Mouse (Mus musculus) embryonic facial prominence, embryonic 11.5 days (tissue): ENCODE data around the gene Mpnd. TPM values are rescaled to one million over a fixed set of nuclear protein-coding genes. Genes with fewer than 3 reads are reported as not detected.
A peak's percentile ranks its signal among the peaks of the same experiment; 100 is the strongest.

Source experiments
- ATAC-seq: fragments of 200-750 bp; cut with Nextera tagmentation; replicated peaks from 2 replicates; pipeline ENCODE4 v1.8.0; 2017; ENCODE audit warnings: low read depth; ENCODE audit not compliant: insufficient number of reproducible peaks, low FRiP score, low TSS enrichment
- DNase-seq: peaks from one replicate; pipeline ENCODE4 v3.0.0-alpha.2; 2015; ENCODE audit warnings: low spot score
- H3K27ac ChIP-seq: fragments of 300-500 bp; sonication (generic); replicated peaks from 2 replicates; pipeline ENCODE4 v1.5.1; 2014; ENCODE audit warnings: mild to moderate bottlenecking, low read depth, low read length, control low read depth
- H3K27me3 ChIP-seq: fragments of 300-500 bp; sonication (generic); 2 replicates; pipeline ENCODE4 v1.6.1; 2014; ENCODE audit warnings: mild to moderate bottlenecking, low read length, moderate library complexity, mixed read lengths; ENCODE audit not compliant: control insufficient read depth, insufficient read depth
- H3K36me3 ChIP-seq: fragments of 300-500 bp; sonication (generic); replicated peaks from 2 replicates; pipeline ENCODE4 v1.6.1; 2014; ENCODE audit warnings: low read depth, mild to moderate bottlenecking, low read length, moderate library complexity, mixed read lengths; ENCODE audit not compliant: control insufficient read depth, insufficient read depth
- H3K4me1 ChIP-seq: fragments of 300-500 bp; sonication (generic); 2 replicates; pipeline ENCODE4 v1.6.1; 2014; ENCODE audit warnings: low read length, mixed read lengths; ENCODE audit not compliant: control insufficient read depth, insufficient read depth
- H3K4me2 ChIP-seq: fragments of 300-500 bp; sonication (generic); 2 replicates; pipeline ENCODE4 v1.6.1; 2014; ENCODE audit warnings: low read depth, mild to moderate bottlenecking, control low read depth, low read length, moderate library complexity
- H3K4me3 ChIP-seq: fragments of 300-500 bp; sonication (generic); 2 replicates; pipeline ENCODE4 v1.5.1; 2014; ENCODE audit warnings: low read depth, low read length, control low read depth
- H3K9ac ChIP-seq: fragments of 300-500 bp; sonication (generic); replicated peaks from 2 replicates; pipeline ENCODE4 v1.6.1; 2014; ENCODE audit warnings: mild to moderate bottlenecking, control low read depth, low read length
- H3K9me3 ChIP-seq: fragments of 300-500 bp; sonication (generic); replicated peaks from 2 replicates; pipeline ENCODE4 v1.6.1; 2016; ENCODE audit warnings: mild to moderate bottlenecking, low read length, inconsistent platforms, mixed read lengths; ENCODE audit not compliant: control insufficient read depth
- WGBS: fragments of 180-500 bp; shearing (Covaris S2); extraction: QIAGEN DNeasy Blood & Tissue Kit; methylation state at CpG from one replicate; pipeline ENCODE4 v1.1.7; 2014; 5-methylcytosine and 5-hydroxymethylcytosine counted together
- polyA plus RNA-seq: library from polyadenylated mRNA; unstranded; fragments of >200 nt; fragmentation: Nextera tagmentation; extraction: Ambion mirVana; gene quantifications from 2 replicates; pipeline ENCODE4 v1.2.1, GENCODE M21; 2014

Mpnd gene
- polyA plus RNA-seq, 1 experiment from 2014 or later = 135 TPM

DNA sequence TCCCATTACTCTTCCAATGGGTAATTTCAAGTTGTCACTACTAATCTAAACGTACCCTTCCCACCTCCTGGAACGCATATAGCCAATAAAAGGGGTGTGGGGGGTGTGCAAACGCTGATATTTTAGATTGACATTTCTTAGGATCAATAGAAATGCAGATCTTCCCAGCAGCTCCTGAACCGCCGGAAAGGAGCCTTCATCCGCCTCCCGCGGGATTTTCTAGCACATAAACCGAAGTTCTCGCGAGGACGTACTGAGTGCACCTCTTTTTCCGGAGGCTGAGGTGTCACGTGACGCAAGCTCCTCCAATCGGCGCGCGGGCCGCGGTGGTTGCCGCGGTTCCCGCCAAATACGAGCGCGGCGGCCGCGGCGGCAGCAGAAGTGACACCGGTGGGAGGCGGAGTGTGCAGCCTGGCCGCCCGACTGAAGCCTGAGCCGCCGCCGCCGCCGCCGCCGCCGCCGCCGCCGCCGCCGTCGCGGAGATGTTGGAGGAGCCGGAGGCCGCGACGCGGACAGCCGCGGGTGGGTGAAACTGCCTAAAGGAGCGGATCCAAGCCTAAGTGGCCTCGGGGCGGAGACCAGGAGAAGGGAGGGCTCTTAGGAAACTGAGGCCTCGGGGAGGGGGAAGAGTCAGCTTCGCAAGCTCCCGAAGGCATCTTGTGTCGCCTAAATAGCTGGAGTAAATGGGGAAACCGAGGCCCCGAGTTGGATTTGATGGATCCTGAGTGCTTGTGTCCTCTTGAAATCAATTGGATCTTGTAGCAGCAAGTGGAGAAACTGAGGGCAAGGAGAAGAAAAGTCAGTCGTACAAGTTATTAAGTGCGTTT is 34.7 kb downstream of the Mpnd start, which contains the start of gene Chaf1a:
Gene Chaf1a, plus strand, starts transcription at position 410 of the 827 bp plus-strand sequence.
- Histone ChIP-seq H3K4me1 (no peaks in the 10 kb centered on the region), H3K4me2 (peak within 1 kb of the TSS; percentile 74), H3K4me3 (peak within 1 kb of the TSS; percentile 85), H3K36me3 (no peaks in the 10 kb centered on the region), H3K9me3 (no peaks in the 10 kb centered on the region), H3K27me3 (no peaks in the 10 kb centered on the region), H3K9ac (peak within 1 kb of the TSS; percentile 88), H3K27ac (peak within 1 kb of the TSS; percentile 29)
- DNase-seq (peak; percentile 99), ATAC-seq (peak; percentile 69)
- 1% methylated on average over 68 of the region's 68 CpGs for WGBS

DNA sequence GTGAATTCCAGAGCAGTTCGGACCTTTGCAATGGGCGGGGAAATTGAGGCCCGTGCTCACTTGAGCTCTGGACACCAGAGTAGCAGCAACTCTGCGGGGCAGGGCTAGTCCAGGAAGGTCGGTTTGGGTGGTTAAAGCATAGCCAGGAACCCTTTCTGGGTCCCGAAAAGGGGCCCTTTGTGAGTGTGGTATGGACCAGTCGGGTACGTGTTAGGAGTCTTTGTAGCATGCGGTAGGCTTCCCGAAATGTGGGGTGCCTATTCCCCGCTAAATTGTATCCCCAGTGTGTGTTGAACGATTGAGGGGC is 35.3 kb downstream of the Mpnd start:
- Histone ChIP-seq H3K27me3 (no peaks in the 10 kb centered on the region), H3K4me1 (no peaks in the 10 kb centered on the region), H3K27ac (peak overlapping the region; percentile 29; the same call in 1 of the 2 replicates), H3K36me3 (no peaks in the 10 kb centered on the region; the same call in 1 of the 2 replicates), H3K9ac (peak overlapping the region; percentile 88), H3K9me3 (no peaks in the 10 kb centered on the region), H3K4me3 (peak overlapping the region; percentile 85), H3K4me2 (peak overlapping the region; percentile 74)
- under 1% methylated on average over 12 of the region's 12 CpGs for WGBS
- ATAC-seq (no peak), DNase-seq (peak; percentile 18)

DNA sequence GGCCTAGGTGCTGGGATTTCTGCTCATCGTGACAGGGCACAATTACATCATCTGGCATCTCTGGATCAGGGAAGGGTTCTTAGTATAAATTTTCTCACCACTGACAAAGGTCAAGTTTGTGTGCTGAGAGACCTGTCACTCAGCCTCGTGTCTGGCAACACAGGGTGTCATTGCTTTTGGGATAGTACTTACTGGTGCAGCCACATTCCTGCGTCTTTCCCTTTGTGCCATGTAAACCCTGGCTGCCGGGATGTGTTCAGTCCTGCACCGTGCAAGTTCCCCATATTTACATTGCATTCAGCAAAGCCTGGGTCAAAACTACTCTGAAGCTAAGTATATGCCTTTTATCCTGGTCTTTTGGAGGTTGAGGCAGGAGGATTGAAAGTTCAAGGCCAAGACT is 45.9 kb downstream of the Mpnd start:
- H3K36me3 ChIP-seq = peaks cover 15% of the 10 kb centered on the region

DNA sequence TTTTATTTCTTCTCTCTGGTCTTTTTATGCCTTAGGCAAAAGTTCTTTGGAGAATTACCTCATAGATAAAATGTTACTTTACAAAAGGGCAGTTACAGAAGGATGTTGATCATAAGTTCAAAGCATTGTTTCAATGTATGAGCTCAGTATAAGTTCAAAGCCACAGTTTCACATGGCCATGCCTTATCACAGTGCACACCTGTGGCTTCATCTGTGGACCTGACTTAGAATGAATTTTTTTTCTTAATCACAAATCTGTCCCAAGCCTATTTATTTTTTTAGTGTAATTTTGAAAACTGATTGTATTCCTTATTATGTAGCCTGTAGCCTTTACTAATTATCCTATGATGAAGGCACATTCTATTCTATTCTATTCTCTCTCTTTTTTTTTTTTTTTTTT is 49.4 kb downstream of the Mpnd start:
- peaks cover 11% of the 10 kb centered on the region for H3K36me3 ChIP-seq
- H3K4me2 ChIP-seq = no peak overlapping the region
- no peaks in the 10 kb centered on the region for H3K9me3 ChIP-seq
- no peak overlapping the region for H3K9ac ChIP-seq
- no peak for ATAC-seq
- no peak overlapping the region for H3K4me3 ChIP-seq
- H3K27ac ChIP-seq = no peak overlapping the region
- DNase-seq = no peak
- H3K27me3 ChIP-seq = no peaks in the 10 kb centered on the region
- H3K4me1 ChIP-seq = no peaks in the 10 kb centered on the region

More for the DNA sequence above, 45.9 kb downstream of the Mpnd start:
- DNase-seq (no peak), ATAC-seq (no peak)
- no peak overlapping the region for H3K4me3 ChIP-seq
- no peak overlapping the region for H3K4me2 ChIP-seq
- H3K27me3 ChIP-seq = no peaks in the 10 kb centered on the region
- no peak overlapping the region for H3K27ac ChIP-seq
- 86% methylated on average over 5 of the region's 5 CpGs for WGBS
- H3K9me3 ChIP-seq = no peaks in the 10 kb centered on the region
- no peak overlapping the region for H3K9ac ChIP-seq
- H3K4me1 ChIP-seq = no peaks in the 10 kb centered on the region

DNA sequence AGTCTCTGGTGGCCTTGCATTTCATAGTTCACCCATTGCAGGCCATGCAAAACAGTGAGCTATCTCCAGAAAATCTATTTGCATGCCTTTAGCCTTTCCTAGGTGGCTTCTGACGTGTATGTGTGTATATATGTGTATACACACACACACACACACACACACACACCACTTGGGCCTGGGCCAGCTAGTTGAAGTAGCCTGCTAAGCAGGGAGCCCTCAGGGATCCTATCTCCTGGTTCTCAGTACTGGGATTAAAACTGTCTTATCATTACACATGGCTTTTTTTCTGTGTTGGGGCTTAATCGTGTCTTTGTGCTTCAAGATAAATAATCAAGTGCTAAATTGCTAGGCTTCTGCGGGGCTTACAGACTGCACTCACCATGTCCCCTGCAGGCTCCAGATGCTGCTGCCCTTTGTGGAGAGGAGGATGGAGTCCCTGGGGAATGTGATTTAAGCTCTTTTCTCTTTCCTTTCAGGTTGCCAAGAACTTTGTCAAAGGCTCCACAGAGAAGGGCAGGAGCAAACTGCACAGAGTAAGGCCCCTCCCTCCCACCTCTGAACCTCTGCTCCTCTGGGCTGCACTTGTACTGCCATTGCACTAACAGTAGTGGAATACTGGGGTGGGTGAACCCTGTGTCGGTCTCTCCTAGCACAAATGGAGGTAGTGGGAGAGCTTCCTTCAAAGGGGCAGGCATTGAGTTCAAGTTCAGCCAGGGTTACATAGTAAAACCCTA is 50.6 kb downstream of the Mpnd start:
- peaks cover 13% of the 10 kb centered on the region for H3K36me3 ChIP-seq
- ATAC-seq (no peak), DNase-seq (no peak)
- no peak overlapping the region for H3K9ac ChIP-seq
- H3K4me1 ChIP-seq = no peaks in the 10 kb centered on the region
- no peaks in the 10 kb centered on the region for H3K9me3 ChIP-seq
- no peak overlapping the region for H3K27ac ChIP-seq
- H3K4me2 ChIP-seq = no peak overlapping the region
- no peaks in the 10 kb centered on the region for H3K27me3 ChIP-seq
- WGBS = 78% methylated on average over 4 of the region's 4 CpGs
- no peak overlapping the region for H3K4me3 ChIP-seq

DNA sequence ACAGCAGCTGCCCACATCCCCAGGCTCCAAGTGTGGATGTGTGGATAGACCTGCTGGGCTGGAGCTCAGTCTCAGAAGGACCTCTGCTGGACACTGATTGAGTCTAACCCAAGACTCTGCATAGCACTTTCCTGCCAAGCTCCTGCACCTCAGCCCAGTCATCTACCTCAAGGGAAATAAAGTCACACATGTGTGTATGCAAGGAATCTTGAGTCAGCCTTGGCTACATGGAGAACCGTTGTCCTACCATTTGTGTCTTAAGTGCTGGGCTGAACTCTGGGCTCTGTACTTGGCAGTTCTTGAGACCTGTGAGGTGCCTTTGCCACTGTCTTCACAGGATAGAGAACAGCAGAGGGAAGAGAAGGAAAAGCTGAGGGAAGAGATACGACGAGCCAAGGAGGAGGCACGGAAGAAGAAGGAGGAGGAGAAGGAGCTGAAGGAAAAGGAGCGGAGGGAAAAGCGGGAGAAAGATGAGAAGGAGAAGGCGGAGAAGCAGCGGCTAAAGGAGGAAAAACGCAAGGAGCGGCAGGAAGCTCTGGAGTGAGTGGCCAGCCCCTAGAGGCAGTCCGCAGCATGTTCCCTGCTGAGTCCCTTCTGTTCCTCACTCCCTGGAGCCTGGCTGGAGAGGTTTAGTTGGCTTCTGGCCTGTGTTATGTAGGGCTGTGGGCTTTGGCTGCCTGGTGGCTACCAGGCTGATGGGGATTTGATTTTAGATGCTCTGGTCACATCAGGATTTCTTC is 52.0 kb downstream of the Mpnd start:
- Histone ChIP-seq H3K4me3 (no peak overlapping the region), H3K36me3 (peaks cover 15% of the 10 kb centered on the region), H3K9ac (no peak overlapping the region), H3K4me2 (no peak overlapping the region), H3K4me1 (no peaks in the 10 kb centered on the region), H3K27me3 (no peaks in the 10 kb centered on the region), H3K9me3 (no peaks in the 10 kb centered on the region), H3K27ac (no peak overlapping the region)
- ATAC-seq (no peak), DNase-seq (no peak)
- WGBS = 88% methylated on average over 11 of the region's 11 CpGs

DNA sequence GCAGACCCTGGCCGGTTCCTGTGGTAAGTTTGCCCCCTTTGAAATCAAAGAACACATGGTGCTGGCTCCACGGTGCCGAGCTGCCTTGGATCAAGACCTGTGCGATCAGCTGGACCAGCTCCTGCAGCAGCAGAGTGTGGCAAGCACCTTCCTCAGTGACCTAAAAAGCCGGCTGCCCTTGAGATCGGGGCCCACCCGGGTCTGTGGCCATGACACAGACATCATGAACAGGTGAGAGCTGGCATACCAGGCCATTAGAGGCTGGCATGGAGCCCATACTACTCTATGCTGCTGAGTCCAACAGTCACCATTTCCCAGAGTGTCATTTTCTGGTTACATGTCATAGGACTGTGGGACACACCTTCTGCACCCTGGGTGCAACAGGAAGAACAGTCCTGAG is 56.6 kb downstream of the Mpnd start:
- no peak overlapping the region for H3K4me2 ChIP-seq
- H3K9ac ChIP-seq = no peak overlapping the region
- ATAC-seq (no peak), DNase-seq (no peak)
- no peaks in the 10 kb centered on the region for H3K9me3 ChIP-seq
- WGBS = 94% methylated on average over 7 of the region's 7 CpGs
- H3K27ac ChIP-seq = no peak overlapping the region
- no peaks in the 10 kb centered on the region for H3K4me1 ChIP-seq
- H3K4me3 ChIP-seq = no peak overlapping the region
- H3K27me3 ChIP-seq = no peaks in the 10 kb centered on the region
- H3K36me3 ChIP-seq = peaks cover 31% of the 10 kb centered on the region
